Mouse (Mus musculus) ES-E14 (cell line): ENCODE measurements around the gene Ltbp3. TPM values are rescaled to one million over a fixed set of nuclear protein-coding genes. Genes with fewer than 3 reads are reported as not detected.

Source experiments
- DNase-seq: peaks from one replicate; pipeline ENCODE4 v3.0.0-alpha.2; 2013; ENCODE audit warnings: low read depth, low spot score
- H3K27ac ChIP-seq: 2 replicates; pipeline ENCODE4 v1.5.1; 2012; ENCODE audit warnings: low read depth, mild to moderate bottlenecking, low read length, moderate library complexity, mixed read lengths; ENCODE audit not compliant: poor library complexity, insufficient read depth, severe bottlenecking
- H3K36me3 ChIP-seq: 2 replicates; pipeline ENCODE4 v1.6.1; 2012; ENCODE audit warnings: mild to moderate bottlenecking, low read length, moderate library complexity, mixed read lengths; ENCODE audit not compliant: control insufficient read depth, poor library complexity, insufficient read depth, severe bottlenecking
- H3K4me1 ChIP-seq, 2 experiments: fragments of 150-350 bp in 1 of 2; sonication (generic) in 1 of 2; 2 replicates each; pipeline ENCODE4 v1.6.1; 2012; ENCODE audit warnings: low read length in 2 of 2, mild to moderate bottlenecking in 1 of 2, mixed read lengths in 1 of 2; ENCODE audit not compliant: control insufficient read depth in 2 of 2, insufficient read depth in 2 of 2, poor library complexity in 1 of 2
- H3K4me3 ChIP-seq, 2 experiments: fragments of 150-350 bp in 1 of 2; sonication (generic) in 1 of 2; 2 replicates each; pipeline ENCODE4 v1.5.1; 2012; ENCODE audit warnings: low read length in 2 of 2, low read depth in 1 of 2, mild to moderate bottlenecking in 1 of 2, mixed read lengths in 1 of 2; ENCODE audit not compliant: insufficient read depth in 1 of 2, poor library complexity in 1 of 2, severe bottlenecking in 1 of 2
- H3K9ac ChIP-seq: 2 replicates; pipeline ENCODE4 v1.6.1; 2012; ENCODE audit warnings: low read depth, mild to moderate bottlenecking, low read length, mixed read lengths; ENCODE audit not compliant: poor library complexity, insufficient read depth, severe bottlenecking
- H3K9me3 ChIP-seq: fragments of 150-350 bp; sonication (generic); 2 replicates; pipeline ENCODE4 v1.6.1; 2012; ENCODE audit warnings: low read depth, mild to moderate bottlenecking, low read length; ENCODE audit not compliant: control insufficient read depth, insufficient read depth
- CHD2 ChIP-seq: IDR thresholded peaks from 2 replicates; pipeline ENCODE4 v1.6.1; 2014; ENCODE audit warnings: mild to moderate bottlenecking, low read depth, low read length, inconsistent platforms
- HCFC1 ChIP-seq: IDR thresholded peaks from 2 replicates; pipeline ENCODE4 v1.6.1; 2012; ENCODE audit warnings: low read length, inconsistent platforms, borderline replicate concordance; ENCODE audit not compliant: insufficient read depth
- MAFK ChIP-seq: IDR thresholded peaks from 2 replicates; pipeline ENCODE4 v1.6.1; 2014; ENCODE audit warnings: mild to moderate bottlenecking, low read depth, low read length, inconsistent platforms; ENCODE audit not compliant: insufficient read depth
- ZC3H11A ChIP-seq: IDR thresholded peaks from 2 replicates; pipeline ENCODE4 v1.6.1; 2012; ENCODE audit warnings: low read depth, mild to moderate bottlenecking, inconsistent platforms, low read length, borderline replicate concordance
- ZNF384 ChIP-seq: IDR thresholded peaks from 2 replicates; pipeline ENCODE4 v1.6.1; 2012; ENCODE audit warnings: low read depth, low read length, inconsistent platforms
- in situ Hi-C, 2 experiments: fragments of 600-800 bp; cut with MboI; formaldehyde crosslinking; loops; one replicate each; pipeline ENCODE4 v1.15.1; 2025; ENCODE audit warnings: low sequenced_read_pairs in 2 of 2, inconsistent platforms in 1 of 2; ENCODE audit not compliant: unreplicated experiment in 2 of 2
- total RNA-seq: library from RNA; depleted of rRNA; stranded (reverse); fragments of 300-350 nt; gene quantifications from 2 replicates; pipeline ENCODE4 v1.2.3, GENCODE M21; 2012; rRNA removed

Gene Ltbp3
- total RNA-seq, 1 experiment = 7.0 TPM

DNA sequence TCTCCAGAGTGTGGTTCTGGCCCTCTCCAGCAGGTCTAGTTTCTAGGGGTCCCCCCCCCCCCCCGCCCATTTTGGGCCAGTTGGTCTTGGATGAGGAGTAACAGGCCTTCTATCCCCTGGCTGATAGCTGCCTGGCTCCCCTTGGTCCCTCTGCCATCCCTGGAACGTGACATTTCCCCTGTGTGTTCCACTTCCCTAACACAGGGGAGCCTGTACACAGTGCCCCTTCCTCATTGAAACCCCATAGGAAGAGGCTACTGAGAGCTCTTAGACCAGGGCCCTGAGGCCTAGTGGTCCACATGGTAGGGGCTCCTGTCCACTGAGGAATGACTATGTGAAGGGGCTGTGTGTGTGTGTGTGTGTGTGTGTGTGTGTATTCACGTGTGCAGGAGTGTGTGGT is 67.0 kb downstream of the Ltbp3 start:
- Histone ChIP-seq H3K27ac (peak overlapping the region; percentile 99), H3K9me3 (no peaks in the 10 kb centered on the region), H3K4me1 (peaks cover 21 to 48% of the 10 kb centered on the region in 2 experiments), H3K36me3 (no peaks in the 10 kb centered on the region), H3K4me3 (no peak overlapping the region; a peak in 1 of 4 replicates), H3K9ac (peak overlapping the region; percentile 53; the same call in 1 of the 2 replicates)
- DNase-seq = no peak
- TF ChIP-seq MAFK (no peak), ZC3H11A (no peak), CHD2 (no peak), ZNF384 (no peak), HCFC1 (no peak)
- in situ Hi-C loops = loop anchor here in 1 of 2 experiments (5.0 kb wide), 1 partner anchor 35 kb away; no protein-coding TSS in a partner anchor

Other genes with a start within 250 kb of the Ltbp3 start
- 1.7 and 1.8 TPM in 2 replicates for gene 1700020D05Rik, start 237.1 kb upstream of the Ltbp3 start, total RNA-seq
- gene Snx32, start 230.4 kb upstream of the Ltbp3 start, total RNA-seq = 3.3 and 5.0 TPM in 2 replicates
- 0.58 and 1.1 TPM in 2 replicates for gene Ovol1, start 180.3 kb upstream of the Ltbp3 start, total RNA-seq
- 6.4 and 9.5 TPM in 2 replicates for gene Ap5b1, start 172.9 kb upstream of the Ltbp3 start, total RNA-seq
- gene Rnaseh2c, start 139.0 kb upstream of the Ltbp3 start, total RNA-seq = 87.9 and 99.5 TPM in 2 replicates
- gene Kat5, start 130.7 kb upstream of the Ltbp3 start, total RNA-seq = 52.2 and 75.6 TPM in 2 replicates
- 9.7 and 12.1 TPM in 2 replicates for gene Rela, start 103.4 kb upstream of the Ltbp3 start, total RNA-seq
- gene Sipa1, start 77.2 kb upstream of the Ltbp3 start, total RNA-seq = 10.5 and 14.5 TPM in 2 replicates
- 15.0 and 19.3 TPM in 2 replicates for gene Map3k11, start 52.2 kb upstream of the Ltbp3 start, total RNA-seq
- 63.9 and 98.9 TPM in 2 replicates for gene Pcnx3, start 52.0 kb upstream of the Ltbp3 start, total RNA-seq
- 0.63 and 0.67 TPM in 2 replicates for gene Kcnk7, start 36.5 kb upstream of the Ltbp3 start, total RNA-seq
- 9.0 and 16.4 TPM in 2 replicates for gene Ehbp1l1, start 14.6 kb upstream of the Ltbp3 start, total RNA-seq
- gene Fam89b, start 11.3 kb upstream of the Ltbp3 start, total RNA-seq = 12.3 and 16.4 TPM in 2 replicates
- 55.6 and 80.8 TPM in 2 replicates for gene Scyl1, start 30.5 kb downstream of the Ltbp3 start, total RNA-seq
- gene Frmd8, start 134.4 kb downstream of the Ltbp3 start, total RNA-seq = 33.4 and 35.7 TPM in 2 replicates
- 1.2 and 1.9 TPM in 2 replicates for gene Slc25a45, start 136.9 kb downstream of the Ltbp3 start, total RNA-seq
- gene Tigd3, start 153.2 kb downstream of the Ltbp3 start, total RNA-seq = 2.1 and 2.2 TPM in 2 replicates
- gene Dpf2, start 172.1 kb downstream of the Ltbp3 start, total RNA-seq = 37.9 and 39.5 TPM in 2 replicates
- 0.42 and 0.76 TPM in 2 replicates for gene Cdc42ep2, start 183.9 kb downstream of the Ltbp3 start, total RNA-seq
- 69.7 and 80.5 TPM in 2 replicates for gene Pola2, start 223.3 kb downstream of the Ltbp3 start, total RNA-seq
- gene Slc22a20, start 245.2 kb downstream of the Ltbp3 start, total RNA-seq = 0.54 and 1.4 TPM in 2 replicates